Mouse (Mus musculus): ENCODE data around the gene BC147527. TPM values are rescaled to one million over a fixed set of nuclear protein-coding genes. Genes with fewer than 3 reads are reported as not detected.
"Not testable (repeated sequence)": the region's sequence is repeated elsewhere in the genome, so short reads cannot be mapped to it uniquely, and the experiment has no call there.

The BC147527 gene
- 0.99 and 3.2 TPM in 2 replicates for polyA plus RNA-seq (2015; fragmentation: Nextera tagmentation; extraction: Ambion mirVana)

DNA sequence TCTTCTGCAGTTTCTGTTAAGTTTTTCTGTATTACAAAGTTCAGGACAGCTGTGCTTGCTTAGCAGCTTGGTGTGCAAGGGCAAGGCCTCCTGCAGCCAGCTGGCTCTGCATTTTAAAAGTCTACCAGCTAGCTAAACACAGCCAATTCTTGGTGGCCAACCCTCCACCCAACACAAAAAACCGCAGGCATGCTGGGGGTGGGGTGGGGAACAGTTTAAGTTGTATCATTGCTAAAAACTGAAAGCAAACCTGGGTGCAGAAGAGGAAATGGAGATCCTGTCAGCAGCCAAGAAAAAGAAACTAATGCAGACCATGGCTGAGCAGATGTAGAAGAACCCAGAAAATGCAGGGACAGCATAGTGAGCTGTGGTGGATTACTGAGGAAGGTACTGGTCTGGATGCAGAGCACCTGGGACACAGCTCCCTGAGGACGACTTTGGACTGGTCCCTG is at the start of gene BC147527:
Gene BC147527 (plus strand): TSS at position 402 of the 452 bp plus-strand sequence.
- Histone ChIP-seq H3K9me3 (replicated peaks; ENCODE audit: control insufficient read depth, low read length) (no peaks in the 10 kb centered on the region; the same call in 1 of the 2 replicates), H3K4me3 (ENCODE audit: low read length) (no peak within 1 kb of the TSS), H3K9ac (ENCODE audit: low read length) (no peak within 1 kb of the TSS), H3K27me3 (ENCODE audit: control insufficient read depth, insufficient read depth, low read length) (no peaks in the 10 kb centered on the region), H3K4me2 (ENCODE audit: low read depth, low read length) (no peak within 1 kb of the TSS), H3K27ac (ENCODE audit: low read length) (no peak within 1 kb of the TSS), H3K36me3 (ENCODE audit: control insufficient read depth, insufficient read depth) (no peaks in the 10 kb centered on the region), H3K4me1 (ENCODE audit: control insufficient read depth, insufficient read depth, low read length) (no peaks in the 10 kb centered on the region)
- ATAC-seq (replicated peaks; ENCODE audit: extremely low read depth, insufficient read depth, low FRiP score) = peak; percentile 67
- WGBS = 29% methylated on average over 2 of the region's 2 CpGs

DNA sequence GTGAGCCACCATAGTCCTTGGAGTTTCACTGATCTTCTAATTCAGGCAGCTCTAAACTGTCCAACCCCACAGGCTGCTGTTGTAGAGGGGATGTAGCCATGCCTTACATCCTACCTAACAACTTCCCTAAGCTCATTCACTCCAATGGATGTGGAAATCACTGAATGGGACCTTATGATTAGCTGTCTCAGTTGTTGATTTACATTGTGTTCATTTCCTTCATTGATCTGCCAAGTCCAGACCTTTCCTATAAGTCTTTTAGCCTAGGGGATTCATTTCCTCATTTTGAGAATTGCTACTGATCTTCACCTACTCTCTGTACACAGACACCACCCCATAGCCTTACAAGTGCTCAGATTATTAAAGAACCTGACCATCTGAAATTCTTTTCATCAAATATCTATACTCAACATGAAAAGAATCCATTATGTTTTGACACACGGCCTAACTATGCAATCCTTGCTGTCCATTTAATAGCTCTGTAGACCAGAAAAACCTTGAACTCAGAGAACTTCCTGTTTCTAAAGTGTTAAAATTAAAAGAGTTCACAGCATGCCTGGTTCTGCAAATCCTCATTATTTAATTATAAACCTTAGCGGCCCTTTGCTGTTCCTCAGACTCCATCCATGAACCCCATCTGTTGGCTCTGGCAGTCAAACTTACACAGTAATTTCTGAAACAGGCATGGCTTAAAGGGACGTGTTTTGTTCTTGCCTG is 48.8 kb upstream of the BC147527 start:
- H3K9ac ChIP-seq (ENCODE audit: low read length); ATAC-seq (replicated peaks; ENCODE audit: extremely low read depth, insufficient read depth, low FRiP score); H3K27me3 ChIP-seq (ENCODE audit: control insufficient read depth, insufficient read depth, low read length); H3K4me1 ChIP-seq (ENCODE audit: control insufficient read depth, insufficient read depth, low read length); H3K4me2 ChIP-seq (ENCODE audit: low read depth, low read length); H3K4me3 ChIP-seq (ENCODE audit: low read length); H3K27ac ChIP-seq (ENCODE audit: low read length); H3K9me3 ChIP-seq (replicated peaks; ENCODE audit: control insufficient read depth, low read length); H3K36me3 ChIP-seq (ENCODE audit: control insufficient read depth, insufficient read depth): not testable (repeated sequence)
- WGBS = 77% methylated on average over 2 of the region's 3 CpGs

DNA sequence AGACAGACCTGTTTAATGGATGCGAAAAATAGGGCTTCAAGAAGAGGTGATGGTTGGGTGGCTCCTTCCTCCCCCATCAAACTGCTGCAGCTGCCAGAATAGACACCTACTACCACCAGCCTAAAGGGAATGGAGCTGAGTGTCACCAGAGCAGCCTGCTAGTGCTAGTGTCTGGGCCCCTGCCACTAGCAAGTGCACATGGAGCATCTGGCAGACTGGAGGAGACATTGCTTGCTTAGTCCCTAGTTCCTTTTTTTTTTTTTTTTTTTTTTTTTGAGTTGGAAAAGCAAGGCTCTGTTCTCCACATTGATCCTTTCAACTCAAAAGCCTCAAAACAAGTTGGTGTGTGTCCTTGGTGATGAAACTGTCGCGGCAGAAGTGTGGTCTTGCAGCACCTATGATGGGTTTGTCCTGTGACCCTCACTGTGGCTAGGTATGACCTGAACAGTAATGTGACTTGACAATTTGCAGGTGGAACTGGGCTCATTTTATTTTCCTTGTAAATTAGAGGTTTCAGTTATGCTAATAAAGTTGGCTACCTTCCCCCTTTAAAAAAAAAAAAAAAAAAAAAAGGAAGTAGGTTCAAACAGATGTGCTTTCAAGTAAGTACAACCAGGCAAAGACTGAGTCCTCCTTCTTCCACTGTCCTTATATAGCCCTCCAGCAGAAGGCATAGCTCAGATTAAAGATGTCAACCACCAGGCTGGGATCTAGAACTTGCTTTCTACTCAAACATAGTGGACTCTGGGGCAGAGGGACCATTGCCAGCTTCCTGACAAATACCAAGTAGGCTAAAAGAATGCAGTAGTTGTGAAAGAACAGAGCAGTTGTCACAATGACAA is 41.2 kb upstream of the BC147527 start:
- not testable (repeated sequence) for H3K27ac ChIP-seq (ENCODE audit: low read length); H3K4me3 ChIP-seq (ENCODE audit: low read length); ATAC-seq (replicated peaks; ENCODE audit: extremely low read depth, insufficient read depth, low FRiP score); H3K4me2 ChIP-seq (ENCODE audit: low read depth, low read length); H3K9me3 ChIP-seq (replicated peaks; ENCODE audit: control insufficient read depth, low read length); H3K4me1 ChIP-seq (ENCODE audit: control insufficient read depth, insufficient read depth, low read length); H3K27me3 ChIP-seq (ENCODE audit: control insufficient read depth, insufficient read depth, low read length); H3K9ac ChIP-seq (ENCODE audit: low read length); H3K36me3 ChIP-seq (ENCODE audit: control insufficient read depth, insufficient read depth)
- WGBS = 79% methylated on average over 3 of the region's 3 CpGs

DNA sequence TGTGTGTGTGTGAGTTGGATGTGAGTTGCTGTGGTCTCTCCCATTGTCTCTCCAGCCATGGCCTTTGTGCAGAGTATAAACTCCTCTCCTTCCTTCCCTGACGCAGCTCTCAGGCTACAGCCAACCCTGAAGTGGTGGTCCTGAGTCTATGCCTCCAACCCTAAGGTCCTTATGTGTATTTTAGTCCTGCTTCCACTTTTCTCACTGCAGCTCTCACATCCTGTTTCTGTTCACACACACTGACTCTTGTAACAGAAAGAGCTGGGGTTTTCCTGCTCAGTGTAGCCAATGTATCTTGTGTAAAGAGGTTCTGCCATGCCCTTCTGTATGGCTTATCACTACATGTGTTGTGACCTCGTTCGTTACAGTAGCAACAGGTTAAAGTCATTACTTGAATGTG is 40.5 kb upstream of the BC147527 start:
- WGBS = 44% methylated on average over 3 of the region's 3 CpGs
- not testable (repeated sequence) for H3K36me3 ChIP-seq (ENCODE audit: control insufficient read depth, insufficient read depth); H3K4me3 ChIP-seq (ENCODE audit: low read length); H3K4me1 ChIP-seq (ENCODE audit: control insufficient read depth, insufficient read depth, low read length); H3K27ac ChIP-seq (ENCODE audit: low read length); H3K27me3 ChIP-seq (ENCODE audit: control insufficient read depth, insufficient read depth, low read length); H3K9me3 ChIP-seq (replicated peaks; ENCODE audit: control insufficient read depth, low read length); H3K4me2 ChIP-seq (ENCODE audit: low read depth, low read length); H3K9ac ChIP-seq (ENCODE audit: low read length); ATAC-seq (replicated peaks; ENCODE audit: extremely low read depth, insufficient read depth, low FRiP score)

DNA sequence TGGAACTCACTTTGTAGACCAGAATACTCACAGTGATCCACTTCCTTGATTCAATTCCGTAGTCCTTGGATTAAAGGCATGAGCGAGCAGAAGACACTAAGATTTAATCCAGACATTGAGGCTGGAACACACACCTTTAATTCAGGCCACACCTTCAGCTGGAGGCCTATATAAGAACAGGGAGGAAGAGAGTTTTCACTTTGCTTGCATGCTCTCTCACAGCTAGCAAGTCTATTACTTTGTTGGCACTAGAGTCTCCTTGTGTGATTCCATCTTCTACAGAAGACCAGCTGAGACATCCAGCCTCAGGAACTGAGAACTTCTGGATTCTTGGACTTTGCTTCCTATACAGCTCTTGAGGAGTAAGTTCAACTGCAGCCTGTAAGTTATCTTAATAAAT is 37.3 kb upstream of the BC147527 start, which contains the start of gene AF067061:
Gene AF067061 (plus strand): TSS at position 245 of the 400 bp plus-strand sequence.
- H3K9ac ChIP-seq (ENCODE audit: low read length); H3K4me1 ChIP-seq (ENCODE audit: control insufficient read depth, insufficient read depth, low read length); H3K4me3 ChIP-seq (ENCODE audit: low read length); H3K4me2 ChIP-seq (ENCODE audit: low read depth, low read length); H3K27ac ChIP-seq (ENCODE audit: low read length); H3K9me3 ChIP-seq (replicated peaks; ENCODE audit: control insufficient read depth, low read length); H3K27me3 ChIP-seq (ENCODE audit: control insufficient read depth, insufficient read depth, low read length); ATAC-seq (replicated peaks; ENCODE audit: extremely low read depth, insufficient read depth, low FRiP score); H3K36me3 ChIP-seq (ENCODE audit: control insufficient read depth, insufficient read depth): not testable (repeated sequence)
- 83% methylated on average over 2 of the region's 2 CpGs for WGBS

DNA sequence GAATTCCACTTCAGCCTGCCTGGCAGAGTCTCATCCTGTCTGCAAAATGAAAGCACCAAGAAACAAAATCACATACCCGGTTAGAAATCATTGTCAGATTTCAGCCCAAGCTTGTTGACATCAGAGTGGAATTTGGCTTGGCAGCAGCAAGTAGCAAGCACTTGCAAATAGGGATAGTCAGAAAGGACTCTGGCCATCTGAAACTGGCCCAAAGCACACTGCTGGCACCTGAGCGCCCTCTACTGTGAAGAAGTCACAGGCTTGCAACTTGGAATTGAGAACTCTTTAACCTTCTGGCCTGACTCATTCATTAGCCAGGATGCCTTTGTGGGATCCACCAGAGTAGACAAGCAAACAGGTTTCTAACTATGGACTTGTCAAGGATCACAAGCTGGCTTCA is 22.4 kb upstream of the BC147527 start:
- H3K27me3 ChIP-seq (ENCODE audit: control insufficient read depth, insufficient read depth, low read length) = not testable (repeated sequence)
- WGBS = 22% methylated on average over 2 of the region's 2 CpGs

DNA sequence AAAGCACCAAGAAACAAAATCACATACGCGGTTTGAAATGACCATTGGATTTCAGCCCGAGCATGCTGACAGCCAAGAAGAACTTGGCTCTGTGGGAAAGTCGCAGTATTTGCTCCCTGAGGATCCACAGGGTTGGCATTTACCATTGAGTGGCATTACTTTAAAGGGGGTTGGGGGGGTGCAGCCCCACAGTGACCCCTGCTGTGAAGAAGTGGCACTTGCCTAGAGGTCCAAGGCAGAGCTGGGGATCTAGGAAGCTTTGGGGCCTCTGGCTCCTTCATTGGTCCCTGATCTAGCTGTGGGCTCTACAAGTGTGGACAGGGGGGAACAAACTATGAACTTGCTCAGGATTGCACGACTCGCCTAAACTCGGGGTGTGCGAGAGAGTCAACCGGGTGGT is 21.4 kb upstream of the BC147527 start:
- H3K9me3 ChIP-seq (replicated peaks; ENCODE audit: control insufficient read depth, low read length) = no peaks in the 10 kb centered on the region
- 84% methylated on average over 9 of the region's 9 CpGs for WGBS

More for the DNA sequence above, 22.4 kb upstream of the BC147527 start:
- H3K9me3 ChIP-seq (replicated peaks; ENCODE audit: control insufficient read depth, low read length); H3K4me3 ChIP-seq (ENCODE audit: low read length); H3K9ac ChIP-seq (ENCODE audit: low read length); ATAC-seq (replicated peaks; ENCODE audit: extremely low read depth, insufficient read depth, low FRiP score); H3K27ac ChIP-seq (ENCODE audit: low read length); H3K36me3 ChIP-seq (ENCODE audit: control insufficient read depth, insufficient read depth); H3K4me2 ChIP-seq (ENCODE audit: low read depth, low read length); H3K4me1 ChIP-seq (ENCODE audit: control insufficient read depth, insufficient read depth, low read length): not testable (repeated sequence)

DNA sequence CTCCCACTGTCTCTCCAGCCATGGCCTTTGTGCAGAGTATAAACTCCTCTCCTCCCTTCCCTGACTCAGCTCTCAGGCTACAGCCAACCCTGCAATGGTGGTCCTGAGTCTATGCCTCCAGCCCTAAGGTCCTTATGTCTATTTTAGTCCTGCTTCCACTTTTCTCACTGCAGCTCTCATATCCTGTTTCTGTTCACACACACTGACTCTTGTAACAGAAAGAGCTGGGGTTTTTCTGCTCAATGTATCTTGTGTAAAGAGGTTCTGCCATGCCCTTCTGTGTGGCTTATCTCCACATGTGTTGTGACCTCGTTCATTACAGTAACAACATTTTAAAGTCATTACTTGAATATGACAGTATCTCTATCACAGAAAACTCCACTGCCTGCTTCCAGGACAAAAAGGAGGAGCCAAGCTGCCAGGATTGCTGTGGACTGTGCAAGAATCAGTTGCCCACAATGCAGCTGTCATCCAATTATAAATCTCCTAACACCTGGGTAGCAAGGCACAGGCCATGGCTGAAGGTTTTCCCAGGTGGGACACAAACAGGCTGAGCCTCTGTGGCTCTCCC is 783 bp upstream of the BC147527 start:
- WGBS = 39% methylated on average over 1 of the region's 1 CpGs
- ATAC-seq (replicated peaks; ENCODE audit: extremely low read depth, insufficient read depth, low FRiP score) = no peak

More for the DNA sequence above, 21.4 kb upstream of the BC147527 start:
- no peaks in the 10 kb centered on the region for H3K27me3 ChIP-seq (ENCODE audit: control insufficient read depth, insufficient read depth, low read length)
- no peak overlapping the region for H3K9ac ChIP-seq (ENCODE audit: low read length)
- H3K4me1 ChIP-seq (ENCODE audit: control insufficient read depth, insufficient read depth, low read length) = no peaks in the 10 kb centered on the region
- no peak overlapping the region for H3K4me3 ChIP-seq (ENCODE audit: low read length)
- no peak overlapping the region for H3K4me2 ChIP-seq (ENCODE audit: low read depth, low read length)
- ATAC-seq (replicated peaks; ENCODE audit: extremely low read depth, insufficient read depth, low FRiP score) = no peak
- H3K36me3 ChIP-seq (ENCODE audit: control insufficient read depth, insufficient read depth) = no peaks in the 10 kb centered on the region
- no peak overlapping the region for H3K27ac ChIP-seq (ENCODE audit: low read length)

DNA sequence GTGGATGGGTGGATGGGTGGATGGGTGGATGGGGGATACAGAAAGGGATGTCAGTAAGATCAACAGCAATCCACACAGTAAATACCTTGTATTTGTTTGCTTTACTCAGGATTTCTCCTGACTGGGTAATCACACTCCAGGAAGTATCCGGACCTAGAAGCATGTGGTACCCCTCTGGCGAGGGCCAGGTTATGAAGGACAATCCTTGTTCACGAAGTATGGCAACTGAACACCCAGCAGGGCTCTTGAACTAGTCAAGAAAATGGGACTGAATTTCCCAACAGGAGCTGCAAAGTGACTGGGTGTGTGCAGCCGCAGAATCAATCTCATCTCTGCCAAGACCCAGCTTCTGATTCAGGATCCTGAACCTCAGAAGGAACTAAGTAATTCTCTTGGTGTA is 661 bp downstream of the BC147527 start:
- H3K4me3 ChIP-seq (ENCODE audit: low read length) = no peak overlapping the region
- no peaks in the 10 kb centered on the region; the same call in 1 of the 2 replicates for H3K9me3 ChIP-seq (replicated peaks; ENCODE audit: control insufficient read depth, low read length)
- no peak for ATAC-seq (replicated peaks; ENCODE audit: extremely low read depth, insufficient read depth, low FRiP score)
- H3K4me1 ChIP-seq (ENCODE audit: control insufficient read depth, insufficient read depth, low read length) = no peaks in the 10 kb centered on the region
- no peaks in the 10 kb centered on the region for H3K36me3 ChIP-seq (ENCODE audit: control insufficient read depth, insufficient read depth)
- no peak overlapping the region for H3K4me2 ChIP-seq (ENCODE audit: low read depth, low read length)
- H3K27ac ChIP-seq (ENCODE audit: low read length) = no peak overlapping the region
- no peak overlapping the region for H3K9ac ChIP-seq (ENCODE audit: low read length)
- no peaks in the 10 kb centered on the region for H3K27me3 ChIP-seq (ENCODE audit: control insufficient read depth, insufficient read depth, low read length)
- WGBS = 69% methylated on average over 4 of the region's 4 CpGs

More for the DNA sequence above, 783 bp upstream of the BC147527 start:
- no peak overlapping the region for H3K4me3 ChIP-seq (ENCODE audit: low read length)
- H3K9me3 ChIP-seq (replicated peaks; ENCODE audit: control insufficient read depth, low read length) = no peaks in the 10 kb centered on the region; the same call in 1 of the 2 replicates
- H3K4me1 ChIP-seq (ENCODE audit: control insufficient read depth, insufficient read depth, low read length) = no peaks in the 10 kb centered on the region
- H3K9ac ChIP-seq (ENCODE audit: low read length) = no peak overlapping the region
- no peaks in the 10 kb centered on the region for H3K36me3 ChIP-seq (ENCODE audit: control insufficient read depth, insufficient read depth)
- no peaks in the 10 kb centered on the region for H3K27me3 ChIP-seq (ENCODE audit: control insufficient read depth, insufficient read depth, low read length)
- H3K4me2 ChIP-seq (ENCODE audit: low read depth, low read length) = no peak overlapping the region
- no peak overlapping the region for H3K27ac ChIP-seq (ENCODE audit: low read length)

Measured in heart, embryonic 16.5 days (tissue).